Mouse (Mus musculus): Measurements from ENCODE around the gene Pigyl.
A peak's percentile ranks its signal among the peaks of the same experiment; 100 is the strongest.

The Pigyl gene

DNA sequence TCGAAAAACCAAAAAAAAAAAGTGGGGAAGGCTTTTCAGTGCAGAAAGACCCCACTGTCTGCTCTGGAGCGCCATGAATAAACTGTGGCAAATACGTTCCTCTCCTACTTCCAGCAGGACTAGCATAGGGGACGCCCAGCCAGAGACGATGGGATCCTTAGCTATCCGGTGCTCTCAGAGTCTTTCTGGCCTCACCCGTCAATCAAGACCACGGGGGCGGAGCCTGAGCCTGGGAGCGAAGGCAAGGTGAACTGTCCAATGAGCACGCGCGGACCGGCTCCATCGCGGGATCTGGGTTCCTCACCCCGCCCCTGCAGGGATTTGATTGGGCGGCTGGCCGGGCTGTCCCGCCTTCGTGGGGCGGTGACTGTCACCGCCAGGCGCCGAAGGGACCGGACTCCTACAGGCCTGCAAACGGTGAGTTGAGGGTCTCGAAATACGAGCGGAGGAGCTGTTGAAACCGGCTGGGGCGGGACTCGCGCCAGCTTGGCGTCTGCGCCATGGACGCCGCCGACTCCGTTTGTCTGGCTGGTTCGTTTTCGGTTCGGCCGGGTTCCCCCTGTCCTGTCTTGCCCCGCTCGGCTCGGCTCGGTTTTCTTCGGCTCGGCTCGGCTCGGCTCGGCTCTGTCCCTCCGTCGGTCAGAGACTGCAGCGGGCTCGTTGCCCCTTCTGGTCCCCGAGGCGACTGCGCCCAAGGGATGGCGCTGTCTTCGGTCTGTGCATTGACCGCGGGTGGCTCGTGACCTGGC, at the start of gene Pigyl:
Gene Pigyl (plus strand): TSS at position 350 of the 749 bp plus-strand sequence.
- DNase-seq: peak; percentile 100

DNA sequence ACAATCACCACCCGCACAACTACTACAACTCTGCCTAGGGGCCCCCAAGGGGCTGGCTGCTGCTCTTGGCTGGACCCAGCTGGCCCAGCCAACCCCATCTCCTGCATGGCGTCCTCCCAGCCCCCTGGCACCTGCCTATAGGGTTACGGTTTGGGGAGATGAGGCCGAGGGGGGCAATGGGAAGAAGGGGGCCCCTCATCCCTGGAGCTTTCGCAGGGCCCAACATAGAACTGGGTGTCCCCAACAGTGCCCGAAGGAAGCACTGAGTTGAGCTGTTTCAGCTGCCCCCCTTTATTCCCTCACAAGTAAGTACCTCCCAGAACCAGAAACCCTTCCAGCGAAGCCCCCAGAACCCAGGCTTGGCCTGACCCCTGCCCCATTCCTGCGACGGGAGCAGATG, 48.5 kb upstream of the Pigyl start:
- no peak for DNase-seq

DNA sequence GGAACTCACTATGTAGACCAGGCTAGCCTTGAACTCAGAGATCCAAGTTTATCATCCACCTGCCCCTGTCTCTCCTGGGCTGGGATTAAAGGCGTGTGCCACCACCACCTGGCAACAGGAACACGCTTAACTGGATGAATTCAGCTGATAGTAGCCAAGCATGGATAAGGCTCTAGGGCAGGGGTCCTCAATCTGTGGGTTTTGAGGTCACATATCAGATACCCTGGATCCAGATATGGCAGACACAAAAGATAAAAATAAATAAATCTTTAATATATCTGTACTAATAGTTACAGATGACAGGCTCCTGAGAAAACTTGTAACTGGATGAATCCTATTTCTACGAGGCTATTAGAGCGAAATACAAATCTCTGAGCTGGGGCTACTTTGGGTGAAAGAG, 41.0 kb upstream of the Pigyl start:
- no peak for DNase-seq

DNA sequence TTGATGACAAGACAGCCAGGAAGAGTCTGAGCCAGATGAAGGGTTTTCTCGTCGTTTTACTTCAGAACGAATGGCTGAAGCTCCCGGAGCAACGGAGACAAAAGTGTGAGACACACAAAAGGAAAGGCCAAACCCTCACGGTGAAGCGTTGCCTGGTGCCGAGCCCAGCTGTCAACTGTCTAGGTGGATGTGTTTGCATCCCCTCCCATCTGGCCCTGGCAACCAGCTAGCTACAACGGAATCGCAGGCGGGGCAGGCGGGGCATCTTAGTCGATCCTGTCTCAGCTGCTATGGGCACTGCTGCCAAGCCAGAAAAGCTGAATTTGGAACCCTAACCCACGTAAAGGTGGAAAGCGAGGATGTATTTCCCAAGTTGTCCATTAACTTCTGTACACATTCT, 40.6 kb upstream of the Pigyl start:
- DNase-seq: peak; percentile 21 to 32

DNA sequence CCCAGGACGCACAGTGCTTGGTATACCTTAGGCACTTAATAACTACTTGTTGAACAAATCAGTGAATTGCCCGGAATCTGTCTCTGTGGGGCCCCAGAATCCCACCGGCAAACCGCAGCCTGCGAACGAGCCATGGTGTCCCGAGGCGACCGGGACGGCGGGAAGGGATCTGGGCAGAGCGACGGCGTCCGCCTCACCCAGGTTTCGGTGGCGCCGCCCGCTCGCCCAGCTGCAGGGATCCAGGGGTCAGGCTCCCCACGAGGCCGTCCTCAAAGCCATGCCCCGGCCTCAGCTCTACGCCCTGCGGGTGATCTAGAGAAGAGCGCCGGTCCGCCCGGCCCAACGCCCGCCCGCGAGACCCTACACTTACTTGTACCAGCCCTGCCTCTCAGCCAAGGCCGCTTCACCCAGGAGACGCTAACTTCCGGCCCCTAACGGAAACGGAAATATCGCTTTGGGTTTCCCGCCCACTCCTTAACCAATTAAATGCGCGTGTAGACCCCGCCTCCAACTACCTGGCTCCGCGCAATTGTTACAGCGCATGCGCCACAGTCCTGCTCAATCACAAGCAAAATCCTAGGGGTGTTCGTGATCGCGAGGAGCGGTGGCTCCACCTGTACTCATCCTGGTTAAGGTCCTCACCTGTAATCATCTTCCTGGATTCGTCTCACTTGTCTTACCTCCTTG, 39.8 kb upstream of the Pigyl start, which contains the start of gene Elof1:
Gene Elof1 (minus strand): TSS at position 433 of the 687 bp plus-strand sequence.
- peak; percentile 93 to 96 for DNase-seq

DNA sequence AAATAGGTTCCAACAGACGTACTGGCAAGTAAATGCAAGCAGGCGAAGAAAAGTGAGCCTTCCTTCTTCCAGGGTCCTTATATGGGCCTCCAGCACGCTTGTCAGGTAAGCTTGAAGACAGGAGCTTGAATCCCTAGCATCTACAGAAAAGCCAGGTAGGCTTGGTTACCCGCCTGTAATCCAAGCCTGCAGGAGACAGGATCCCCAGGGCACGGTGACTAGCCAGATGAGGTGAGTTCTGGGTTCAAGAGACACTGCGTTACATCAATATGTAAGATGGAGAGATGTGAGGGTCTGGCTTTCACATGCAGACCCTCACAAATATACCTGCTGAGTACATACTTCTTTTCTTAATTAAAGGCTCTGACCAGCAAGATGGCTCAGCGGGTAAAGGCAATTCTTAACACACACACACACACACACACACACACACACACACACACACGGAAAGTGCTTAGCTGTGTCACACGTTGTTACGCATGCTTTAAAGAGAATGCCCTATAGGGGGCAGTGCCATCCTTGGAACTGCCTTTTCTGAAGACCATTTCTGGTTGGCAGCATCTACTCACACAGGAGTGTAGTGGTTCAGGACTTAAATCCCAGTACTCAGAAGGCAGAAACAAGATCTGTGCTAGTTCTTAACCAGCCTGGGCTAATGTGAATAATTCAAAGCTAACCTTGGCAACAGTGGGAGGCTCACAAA, 38.7 kb upstream of the Pigyl start:
- peak; percentile 54 to 72 for DNase-seq

DNA sequence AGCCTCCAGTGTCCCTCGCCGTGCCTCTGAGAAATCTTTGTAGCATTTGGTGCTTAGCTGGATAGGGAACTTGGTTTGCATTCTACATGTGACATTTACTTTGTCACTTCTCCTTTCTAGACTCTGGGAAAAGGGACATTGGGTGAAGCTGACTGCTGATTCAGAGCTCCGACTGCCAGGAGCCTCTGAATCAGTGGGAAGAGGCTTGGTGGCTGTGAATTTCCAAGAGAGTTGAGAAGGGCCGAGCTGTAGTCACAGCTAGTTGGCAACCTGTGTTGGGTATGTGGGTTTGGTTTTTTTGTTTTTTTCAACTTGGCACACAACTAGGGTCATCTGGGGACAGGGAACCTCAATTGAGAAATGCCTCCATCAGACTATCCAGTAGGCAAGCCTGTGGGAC, 37.1 kb upstream of the Pigyl start:
- no peak for DNase-seq

DNA sequence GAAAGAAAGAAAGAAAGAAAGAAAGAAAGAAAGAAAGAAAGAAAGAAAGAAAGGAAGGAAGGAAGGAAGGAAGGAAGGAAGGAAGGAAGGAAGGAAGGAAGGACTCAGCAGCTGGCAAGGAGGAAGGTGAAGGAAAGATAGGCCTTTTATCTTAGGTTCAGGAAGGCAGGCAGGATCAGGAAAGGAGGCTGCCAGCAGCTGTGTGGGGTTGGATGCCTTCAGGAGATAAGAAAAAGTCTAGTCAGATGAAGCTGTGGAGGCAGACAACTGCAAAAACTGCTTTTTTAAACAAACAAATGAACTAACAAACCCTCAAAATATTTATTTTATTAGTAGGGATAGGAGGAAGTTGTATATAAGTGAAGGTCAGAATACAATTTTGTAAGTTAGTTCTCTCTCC, 35.1 kb upstream of the Pigyl start:
- DNase-seq: no peak

DNA sequence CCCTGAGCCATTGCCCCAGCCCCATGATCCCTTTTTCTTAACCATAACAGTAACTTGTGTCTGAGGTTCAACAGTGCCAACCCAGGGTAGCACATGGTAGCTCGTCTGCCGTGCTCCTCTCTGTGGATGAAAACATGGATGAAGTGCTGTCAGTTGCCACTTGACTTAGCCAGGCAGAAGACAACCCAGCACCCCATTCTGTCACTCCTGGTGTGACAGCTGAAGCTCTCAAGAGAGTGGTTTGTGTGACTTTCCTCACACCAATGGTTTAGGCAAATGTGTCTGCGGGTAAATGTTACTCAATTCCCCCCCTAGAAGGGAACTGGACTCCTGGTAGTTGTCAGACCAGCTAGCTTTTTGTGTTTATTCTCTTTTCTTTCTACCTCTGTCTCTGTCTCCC, 34.6 kb upstream of the Pigyl start:
- DNase-seq: no peak

DNA sequence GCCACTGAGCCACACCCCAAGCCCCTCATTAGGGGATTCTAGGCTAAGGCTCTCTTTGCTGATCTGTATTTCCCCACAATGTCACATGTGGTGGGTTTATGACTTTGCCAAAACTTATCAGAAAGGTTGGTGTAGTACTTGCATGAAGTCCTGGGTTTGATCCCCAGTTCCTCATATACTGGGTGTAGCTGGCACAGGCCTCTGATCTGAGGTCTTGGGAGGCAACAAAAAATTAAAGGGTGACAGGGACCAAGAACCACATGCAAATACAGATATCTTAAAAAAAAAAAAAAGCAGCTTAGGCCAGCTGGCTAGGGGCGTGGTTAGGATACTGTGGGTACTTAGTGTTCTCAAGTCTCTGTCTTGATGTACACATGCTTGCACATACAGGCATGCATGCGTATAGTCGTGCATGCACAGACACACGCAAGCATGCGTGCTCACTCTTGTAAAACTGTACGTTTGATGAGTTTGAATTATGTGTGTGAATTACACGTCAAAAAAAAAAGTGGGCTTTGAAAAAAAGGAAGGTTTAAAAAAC, 33.5 kb upstream of the Pigyl start:
- DNase-seq: no peak

DNA sequence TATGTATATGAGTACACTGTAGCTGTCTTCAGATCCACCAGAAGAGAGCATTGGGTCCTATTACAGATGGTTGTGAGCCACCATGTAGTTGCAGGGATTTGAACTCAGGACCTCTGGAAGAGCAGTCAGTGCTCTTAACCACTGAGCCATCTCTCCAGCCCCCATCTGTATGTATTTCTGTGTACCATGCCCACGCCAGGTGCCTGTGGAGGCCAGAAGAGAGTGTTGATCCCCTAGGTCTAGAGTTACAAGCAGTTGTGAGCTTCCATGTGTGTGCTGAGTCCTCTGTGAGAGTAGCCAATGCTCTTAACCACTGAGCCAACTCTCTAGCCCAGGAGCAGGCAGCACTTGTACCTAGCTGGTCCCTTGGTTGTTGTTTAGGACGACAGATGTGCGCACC, 32.5 kb upstream of the Pigyl start:
- DNase-seq: no peak

DNA sequence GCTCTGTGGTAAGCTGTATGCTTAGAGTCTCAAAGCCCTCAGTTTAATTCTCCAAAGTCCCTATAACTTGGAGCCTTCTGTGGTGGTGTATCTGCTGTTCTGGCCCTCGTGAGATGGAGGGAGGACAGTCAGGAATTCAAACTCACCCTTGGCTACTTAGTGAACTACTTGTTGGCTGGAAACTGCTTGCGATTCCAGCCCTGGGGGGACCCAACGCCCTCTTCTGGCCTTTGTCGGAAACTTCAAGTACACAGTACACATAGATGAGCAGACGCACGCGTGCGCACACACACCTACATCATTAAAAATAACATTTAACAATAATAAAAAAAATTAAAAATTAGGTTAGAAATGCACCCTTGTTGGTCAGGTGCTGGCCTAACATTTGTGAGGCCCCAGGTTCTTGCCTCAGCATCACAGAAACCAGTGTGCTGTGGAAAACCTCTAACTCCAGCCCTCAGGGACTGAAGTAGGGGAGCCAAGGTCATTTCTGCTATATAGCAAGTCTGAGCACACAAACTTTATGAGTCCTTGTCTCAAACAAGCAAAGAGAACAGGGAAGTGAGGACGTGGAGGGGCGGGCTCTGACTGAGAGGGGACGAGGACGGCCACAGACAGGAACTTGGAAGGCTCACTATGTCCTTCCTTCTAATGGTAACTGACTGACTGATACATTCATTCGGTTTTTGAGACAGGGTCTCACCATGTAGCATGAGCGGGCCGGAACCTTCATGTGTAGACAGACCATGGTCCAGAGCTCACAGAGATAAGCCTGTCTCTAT, 31.2 kb upstream of the Pigyl start:
- no peak for DNase-seq

DNA sequence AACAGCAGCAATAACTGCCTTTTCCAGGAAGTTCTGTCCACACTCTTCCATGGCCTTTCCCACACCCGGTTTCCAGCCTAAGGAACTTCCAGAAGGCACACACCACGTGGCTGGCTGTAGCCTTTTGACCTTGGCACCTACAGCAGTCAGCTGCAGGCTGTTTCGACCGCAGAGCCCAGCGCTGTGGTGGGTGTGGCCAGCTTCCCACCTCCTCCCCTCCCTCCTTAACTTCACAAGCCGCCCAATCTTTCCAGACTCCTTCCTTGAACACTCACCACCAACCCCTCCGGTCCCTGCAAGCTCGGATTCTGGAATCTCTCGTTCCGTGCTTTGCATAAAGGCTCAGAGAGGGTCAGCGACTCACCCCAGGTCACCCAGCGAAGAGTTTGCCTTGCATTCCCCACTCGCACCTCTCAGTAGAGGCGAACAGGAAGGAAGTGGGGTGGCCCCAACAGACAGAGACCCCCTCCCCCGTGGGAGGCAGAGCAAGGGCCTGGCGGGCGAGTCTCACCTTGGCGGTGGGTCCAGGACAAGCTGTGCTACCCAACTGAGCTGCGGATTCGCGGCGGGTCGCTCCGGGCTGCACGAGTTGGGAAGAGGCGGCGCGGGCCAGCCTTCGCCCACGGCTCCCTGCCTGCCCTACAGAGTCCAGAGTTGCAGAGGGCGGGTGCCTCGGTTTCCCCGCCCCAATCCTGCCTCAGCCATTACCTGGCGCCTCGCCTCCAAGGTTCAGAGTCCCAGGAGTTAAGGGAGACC, 25.2 kb upstream of the Pigyl start:
- DNase-seq: peak; percentile 59 to 71

DNA sequence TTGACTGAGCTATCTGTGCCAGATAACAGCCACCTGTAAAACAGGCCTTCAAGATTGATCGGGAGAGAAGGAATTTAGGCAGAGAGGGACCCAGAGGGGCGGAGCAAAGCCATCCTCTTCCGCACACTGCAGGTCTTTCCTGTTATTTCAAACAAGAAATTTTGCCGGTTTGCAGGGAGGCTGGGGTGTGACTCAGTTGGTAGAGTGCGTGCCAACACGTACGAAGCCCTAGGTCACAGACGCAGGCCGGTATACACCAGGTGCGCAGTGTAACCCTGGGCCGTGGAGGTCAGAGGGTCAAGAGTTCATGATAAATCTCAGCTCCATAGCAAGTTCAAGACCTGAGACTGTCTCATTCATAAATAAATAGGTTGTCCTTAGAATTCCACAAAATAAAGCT, 24.4 kb upstream of the Pigyl start:
- DNase-seq: no peak

DNA sequence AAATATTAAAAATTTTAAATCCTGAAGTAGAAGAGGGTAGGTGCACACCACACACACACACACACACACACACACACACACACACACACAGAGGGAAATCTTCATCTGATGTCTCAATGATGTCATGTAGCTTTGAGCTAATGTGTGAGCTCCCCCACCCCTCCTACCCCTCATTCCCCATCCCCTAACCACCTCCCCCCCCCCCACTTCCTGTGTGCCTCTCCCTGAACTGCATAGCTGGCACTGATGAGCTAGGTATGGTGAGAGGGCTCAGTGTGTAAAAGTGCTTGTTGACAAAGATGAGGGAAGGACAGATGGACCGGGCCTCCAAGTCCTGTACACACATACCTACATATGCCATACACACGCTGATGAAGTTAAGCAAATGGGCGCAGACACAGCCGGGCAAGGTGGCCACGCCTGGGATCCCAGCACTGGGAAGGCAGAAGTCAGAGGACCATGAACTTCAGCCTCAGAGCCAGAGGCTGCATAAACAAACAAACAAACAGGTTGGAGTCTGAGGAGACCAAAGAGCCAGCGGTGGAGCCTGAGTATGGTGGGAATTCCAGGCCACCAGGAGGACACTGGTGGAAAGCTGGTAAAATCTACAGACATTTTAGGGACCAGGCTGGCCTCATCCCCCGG, 22.3 kb upstream of the Pigyl start:
- DNase-seq: no peak

DNA sequence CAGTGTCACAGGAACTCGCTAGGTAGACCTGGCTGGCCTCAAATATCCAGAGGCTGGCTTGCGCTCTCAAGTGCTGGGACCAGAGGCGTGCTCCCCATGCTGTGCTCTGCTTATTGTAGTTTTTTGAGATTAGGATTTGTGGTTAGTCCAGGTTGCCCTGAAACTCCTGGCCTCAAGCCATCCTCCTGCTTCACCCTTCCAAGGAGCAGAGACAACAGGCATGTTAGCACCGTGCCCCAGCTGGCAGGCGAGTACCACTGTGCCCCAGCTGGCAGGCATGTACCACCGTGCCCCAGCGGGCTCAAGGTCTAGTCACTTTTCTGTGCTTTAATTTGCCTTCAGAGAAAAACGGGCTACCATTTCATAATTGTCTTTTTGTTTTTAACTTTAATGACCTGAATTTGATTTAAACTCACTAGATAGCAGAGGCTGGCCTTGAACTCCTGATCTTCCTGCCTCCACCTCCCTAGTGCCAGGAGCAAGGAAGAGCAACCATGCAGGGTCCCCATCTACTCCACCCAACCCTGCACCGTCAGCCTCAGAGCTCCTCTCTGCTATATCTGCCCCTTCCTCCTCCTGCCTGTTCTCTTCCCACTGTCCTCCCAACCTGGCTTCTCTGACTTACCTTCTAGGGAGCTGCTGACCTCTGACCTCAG, 21.5 kb upstream of the Pigyl start:
- DNase-seq: no peak

DNA sequence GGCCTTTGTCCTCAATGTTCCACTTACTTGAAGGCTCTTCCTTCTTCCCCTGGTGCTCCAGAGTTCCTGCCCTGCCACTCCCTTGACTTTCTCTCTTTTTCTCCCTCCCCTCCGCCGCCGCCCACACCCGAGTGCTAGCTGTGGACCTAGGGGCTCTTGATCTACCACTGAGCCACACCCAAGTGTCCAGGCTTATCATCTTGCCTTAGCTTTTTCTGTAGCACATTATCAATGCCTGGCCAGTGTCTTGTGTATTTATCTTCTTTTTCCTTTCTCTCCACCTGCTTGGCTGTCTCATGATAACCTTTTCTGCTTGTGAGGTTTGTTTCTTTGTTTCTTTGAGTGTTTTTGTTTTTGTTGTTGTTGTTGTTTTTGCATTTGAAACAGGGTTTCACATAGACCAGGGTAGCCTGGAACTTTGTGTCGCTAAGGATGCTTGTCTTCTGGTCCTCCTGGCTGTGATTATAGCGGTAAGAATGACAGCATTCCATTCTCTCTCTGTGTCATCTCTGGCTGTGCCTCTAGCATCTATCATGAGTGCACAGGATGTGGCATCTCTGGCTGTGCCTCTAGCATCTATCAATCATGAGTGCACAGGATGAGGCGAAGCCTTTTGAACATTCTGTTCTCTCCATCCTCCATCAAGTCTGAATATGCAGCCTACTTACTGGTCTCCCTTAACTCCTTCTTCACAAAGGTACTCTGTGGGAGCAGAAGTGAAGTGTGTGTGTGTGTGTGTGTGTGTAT, 20.8 kb upstream of the Pigyl start, which contains the start of gene Acp5:
Gene Acp5 (minus strand): TSS at position 68 of the 747 bp plus-strand sequence.
- DNase-seq: no peak

DNA sequence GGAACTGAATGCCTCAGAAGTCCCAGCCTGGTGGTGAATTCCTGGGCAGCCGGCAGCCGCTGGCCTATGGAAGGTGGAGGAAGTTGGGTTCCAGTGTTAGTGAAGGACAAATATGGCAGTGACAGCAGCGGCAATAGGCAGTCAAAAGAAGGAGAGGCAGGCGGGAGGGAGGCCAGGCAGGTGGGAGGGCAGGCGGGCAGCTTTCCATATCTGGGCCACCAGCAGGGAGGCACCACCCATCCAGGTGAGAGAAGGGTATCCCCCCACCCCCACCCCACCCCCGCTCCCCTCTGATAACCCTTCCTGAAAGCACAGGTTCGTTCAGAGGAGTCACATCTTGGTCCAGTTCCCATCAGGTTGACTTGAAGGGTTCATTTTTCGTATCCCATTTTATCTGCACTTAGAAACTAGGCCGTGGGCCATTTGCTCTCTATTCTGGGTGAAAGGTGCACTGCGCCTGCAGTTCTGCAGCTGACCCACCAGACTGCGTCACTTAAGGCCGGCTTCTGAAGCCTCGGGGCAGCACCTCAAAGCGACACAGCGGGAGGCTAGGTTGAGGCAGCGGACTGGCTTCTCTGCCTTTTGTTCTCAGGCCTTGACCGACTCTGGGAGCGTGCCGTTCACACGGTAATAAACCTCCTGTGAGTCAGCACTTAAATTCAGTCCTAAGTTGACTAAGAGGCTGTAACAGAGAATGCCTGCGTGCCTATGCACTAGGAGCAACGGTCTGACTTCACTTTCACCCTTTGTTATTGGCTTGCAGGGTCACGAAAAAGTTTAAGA, 19.7 kb upstream of the Pigyl start:
- peak; percentile 33 to 53 for DNase-seq

DNA sequence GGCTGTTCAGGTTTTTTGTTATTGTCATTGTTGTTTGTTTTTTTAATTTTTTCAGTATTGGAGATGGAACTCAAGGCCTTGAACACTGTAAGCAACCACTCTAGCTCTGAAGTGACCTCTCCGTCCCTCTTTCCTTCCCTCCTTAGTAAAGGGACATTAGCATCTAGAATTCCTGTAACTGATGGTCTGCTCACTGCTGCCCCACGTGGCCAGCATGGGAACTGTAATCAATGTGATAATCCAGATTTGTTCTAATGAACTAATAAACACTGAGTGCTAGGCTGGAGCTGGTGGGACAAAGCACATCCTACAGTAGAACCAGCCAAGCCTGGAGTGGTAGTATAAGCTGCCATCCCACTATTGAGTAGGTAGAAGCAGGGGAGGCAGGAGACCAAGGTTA, 18.2 kb upstream of the Pigyl start:
- peak; percentile 61 to 64 for DNase-seq
